Mouse (Mus musculus): ENCODE measurements around the gene Olfr714. TPM values are rescaled to one million over a fixed set of nuclear protein-coding genes. Genes with fewer than 3 reads are reported as not detected.
"Not testable (repeated sequence)": the region's sequence is repeated elsewhere in the genome, so short reads cannot be mapped to it uniquely, and the experiment has no call there.

Gene Olfr714
- not detected in 2 replicates for polyA plus RNA-seq (2012)

GRCm38 (mm10) chr7:107070681-107071080 is at the start of gene Olfr714:
TSS of gene Olfr714 (plus strand) at chr7:107070981.
- no peaks in the 10 kb centered on the region for H3K4me1 ChIP-seq (ENCODE audit: control insufficient read depth)
- H3K9me3 ChIP-seq (ENCODE audit: control insufficient read depth, low read length), result peaks cover 16% of the 10 kb centered on the region
- TF ChIP-seq GATA1 (IDR thresholded peaks at IDR 0.05; ENCODE audit: low read length), result no peak
- no peak for TF ChIP-seq TAL1 (IDR thresholded peaks at IDR 0.05; ENCODE audit: low read length)
- no peak within 1 kb of the TSS for H3K4me3 ChIP-seq (replicated peaks)
- no peaks in the 10 kb centered on the region for H3K36me3 ChIP-seq (ENCODE audit: control insufficient read depth)
- no peaks in the 10 kb centered on the region for H3K27me3 ChIP-seq (ENCODE audit: control insufficient read depth)

- H3K27me3 ChIP-seq (ENCODE audit: control insufficient read depth), result no peaks in the 10 kb centered on the region
- no peaks in the 10 kb centered on the region for H3K9me3 ChIP-seq (ENCODE audit: control insufficient read depth, low read length)
- TF ChIP-seq GATA1 (IDR thresholded peaks at IDR 0.05; ENCODE audit: low read length), result no peak
- no peak for TF ChIP-seq TAL1 (IDR thresholded peaks at IDR 0.05; ENCODE audit: low read length)
- no peaks in the 10 kb centered on the region for H3K4me1 ChIP-seq (ENCODE audit: control insufficient read depth)
- H3K36me3 ChIP-seq (ENCODE audit: control insufficient read depth), result no peaks in the 10 kb centered on the region
- H3K4me3 ChIP-seq (replicated peaks), result no peak within 1 kb of the TSS
These were observed 39.9 kb upstream of the Olfr714 start, which contains the start of gene Olfr713 for GRCm38 (mm10) chr7:107030874-107031273. TSS of gene Olfr713 (plus strand) at chr7:107031174.

GRCm38 (mm10) chr7:107039934-107040563 is 30.7 kb upstream of the Olfr714 start:
- TF ChIP-seq GATA1 (IDR thresholded peaks at IDR 0.05; ENCODE audit: low read length) (no peak), TAL1 (IDR thresholded peaks at IDR 0.05; ENCODE audit: low read length) (no peak)
- Histone ChIP-seq H3K27me3 (ENCODE audit: control insufficient read depth) (no peaks in the 10 kb centered on the region), H3K4me1 (ENCODE audit: control insufficient read depth) (no peaks in the 10 kb centered on the region), H3K9me3 (ENCODE audit: control insufficient read depth, low read length) (no peaks in the 10 kb centered on the region), H3K4me3 (replicated peaks) (no peak overlapping the region), H3K36me3 (ENCODE audit: control insufficient read depth) (no peaks in the 10 kb centered on the region)

- Histone ChIP-seq H3K36me3 (ENCODE audit: control insufficient read depth) (no peaks in the 10 kb centered on the region), H3K27me3 (ENCODE audit: control insufficient read depth) (no peaks in the 10 kb centered on the region), H3K4me1 (ENCODE audit: control insufficient read depth) (no peaks in the 10 kb centered on the region), H3K9me3 (ENCODE audit: control insufficient read depth, low read length) (no peaks in the 10 kb centered on the region), H3K4me3 (replicated peaks) (no peak overlapping the region)
- TF ChIP-seq GATA1 (IDR thresholded peaks at IDR 0.05; ENCODE audit: low read length) (no peak), TAL1 (IDR thresholded peaks at IDR 0.05; ENCODE audit: low read length) (no peak)
These were observed 27.6 kb upstream of the Olfr714 start for GRCm38 (mm10) chr7:107043136-107043535.

- Histone ChIP-seq H3K9me3 (ENCODE audit: control insufficient read depth, low read length) (no peaks in the 10 kb centered on the region), H3K4me3 (replicated peaks) (no peak overlapping the region), H3K36me3 (ENCODE audit: control insufficient read depth) (no peaks in the 10 kb centered on the region), H3K27me3 (ENCODE audit: control insufficient read depth) (no peaks in the 10 kb centered on the region), H3K4me1 (ENCODE audit: control insufficient read depth) (no peaks in the 10 kb centered on the region)
- TF ChIP-seq GATA1 (IDR thresholded peaks at IDR 0.05; ENCODE audit: low read length) (no peak), TAL1 (IDR thresholded peaks at IDR 0.05; ENCODE audit: low read length) (no peak)
These were observed 26.4 kb upstream of the Olfr714 start for GRCm38 (mm10) chr7:107044407-107044806.

GRCm38 (mm10) chr7:107045833-107046232 is 24.9 kb upstream of the Olfr714 start:
- TF ChIP-seq GATA1 (IDR thresholded peaks at IDR 0.05; ENCODE audit: low read length), result no peak
- H3K27me3 ChIP-seq (ENCODE audit: control insufficient read depth), result no peaks in the 10 kb centered on the region
- no peaks in the 10 kb centered on the region for H3K4me1 ChIP-seq (ENCODE audit: control insufficient read depth)
- H3K4me3 ChIP-seq (replicated peaks), result no peak overlapping the region
- H3K9me3 ChIP-seq (ENCODE audit: control insufficient read depth, low read length), result no peaks in the 10 kb centered on the region
- no peaks in the 10 kb centered on the region for H3K36me3 ChIP-seq (ENCODE audit: control insufficient read depth)

GRCm38 (mm10) chr7:107047578-107047977 is 23.2 kb upstream of the Olfr714 start:
- no peaks in the 10 kb centered on the region for H3K4me1 ChIP-seq (ENCODE audit: control insufficient read depth)
- no peaks in the 10 kb centered on the region for H3K27me3 ChIP-seq (ENCODE audit: control insufficient read depth)
- no peak overlapping the region for H3K4me3 ChIP-seq (replicated peaks)
- H3K9me3 ChIP-seq (ENCODE audit: control insufficient read depth, low read length), result no peaks in the 10 kb centered on the region
- TF ChIP-seq TAL1 (IDR thresholded peaks at IDR 0.05; ENCODE audit: low read length) (no peak), GATA1 (IDR thresholded peaks at IDR 0.05; ENCODE audit: low read length) (no peak)
- no peaks in the 10 kb centered on the region for H3K36me3 ChIP-seq (ENCODE audit: control insufficient read depth)

- Histone ChIP-seq H3K4me1 (ENCODE audit: control insufficient read depth) (no peaks in the 10 kb centered on the region), H3K9me3 (ENCODE audit: control insufficient read depth, low read length) (no peaks in the 10 kb centered on the region; the same call in 1 of the 2 replicates), H3K36me3 (ENCODE audit: control insufficient read depth) (no peaks in the 10 kb centered on the region), H3K4me3 (replicated peaks) (no peak within 1 kb of the TSS), H3K27me3 (ENCODE audit: control insufficient read depth) (no peaks in the 10 kb centered on the region)
- TF ChIP-seq GATA1 (IDR thresholded peaks at IDR 0.05; ENCODE audit: low read length), result no peak
- no peak for TF ChIP-seq TAL1 (IDR thresholded peaks at IDR 0.05; ENCODE audit: low read length)
These were observed 22.1 kb downstream of the Olfr714 start, which contains the start of gene Olfr17 for GRCm38 (mm10) chr7:107092920-107093319. TSS of gene Olfr17 (plus strand) at chr7:107093220.

GRCm38 (mm10) chr7:107110269-107110668 is 39.5 kb downstream of the Olfr714 start, which contains the start of gene Olfr715b:
TSS of gene Olfr715b (minus strand) at chr7:107110369.
- H3K9me3 ChIP-seq (ENCODE audit: control insufficient read depth, low read length); H3K27me3 ChIP-seq (ENCODE audit: control insufficient read depth); H3K36me3 ChIP-seq (ENCODE audit: control insufficient read depth); H3K4me1 ChIP-seq (ENCODE audit: control insufficient read depth); H3K4me3 ChIP-seq (replicated peaks): not testable (repeated sequence)

Other genes starting within 250 kb of the Olfr714 start
- not detected in 2 replicates for gene Olfr702, start 237.1 kb upstream of the Olfr714 start, polyA plus RNA-seq (2012)
- gene Olfr703, start 227.6 kb upstream of the Olfr714 start, polyA plus RNA-seq (2012), result not detected in 2 replicates
- not detected in 2 replicates for gene Olfr704, start 207.8 kb upstream of the Olfr714 start, polyA plus RNA-seq (2012)
- 0.01 TPM in 1 of 2 replicates, not detected in the other for gene Olfr705, start 194.1 kb upstream of the Olfr714 start, polyA plus RNA-seq (2012)
- gene Olfr706, start 182.8 kb upstream of the Olfr714 start, polyA plus RNA-seq (2012), result not detected in 2 replicates
- gene Olfr707, start 169.7 kb upstream of the Olfr714 start, polyA plus RNA-seq (2012), result not detected in 2 replicates
- 0.02 TPM in 1 of 2 replicates, not detected in the other for gene Olfr1532-ps1, start 163.0 kb upstream of the Olfr714 start, polyA plus RNA-seq (2012)
- not detected in 2 replicates for gene Olfr709-ps1, start 138.8 kb upstream of the Olfr714 start, polyA plus RNA-seq (2012)
- not detected in 2 replicates for gene Olfr710, start 122.7 kb upstream of the Olfr714 start, polyA plus RNA-seq (2012)
- gene Olfr6, start 107.0 kb upstream of the Olfr714 start, polyA plus RNA-seq (2012), result 0.01 TPM in 1 of 2 replicates, not detected in the other
- 0.02 TPM in 1 of 2 replicates, not detected in the other for gene Olfr711, start 95.5 kb upstream of the Olfr714 start, polyA plus RNA-seq (2012)
- gene Olfr2, start 64.9 kb upstream of the Olfr714 start, polyA plus RNA-seq (2012), result not detected in 2 replicates
- gene Olfr713, start 39.8 kb upstream of the Olfr714 start, polyA plus RNA-seq (2012), result not detected in 2 replicates
- gene Olfr17, start 22.2 kb downstream of the Olfr714 start, polyA plus RNA-seq (2012), result not detected in 2 replicates
- not detected in 2 replicates for gene Olfr715b, start 39.4 kb downstream of the Olfr714 start, polyA plus RNA-seq (2012)
- gene Olfr715, start 60.1 kb downstream of the Olfr714 start, polyA plus RNA-seq (2012), result not detected in 2 replicates
- gene Olfr716, start 67.3 kb downstream of the Olfr714 start, polyA plus RNA-seq (2012), result not detected in 2 replicates
- gene Nlrp14, start 96.0 kb downstream of the Olfr714 start, polyA plus RNA-seq (2012), result not detected in 2 replicates
- not detected in 2 replicates for gene Rbmxl2, start 138.5 kb downstream of the Olfr714 start, polyA plus RNA-seq (2012)